Mouse (Mus musculus): ENCODE measurements at regions not wholly inside any gene's neighbourhood (a gene's known extent, or its start where the extent isn't known, plus 50 kb on each side); places are given as distances from the start of the nearest gene placed in this dataset.

DNA sequence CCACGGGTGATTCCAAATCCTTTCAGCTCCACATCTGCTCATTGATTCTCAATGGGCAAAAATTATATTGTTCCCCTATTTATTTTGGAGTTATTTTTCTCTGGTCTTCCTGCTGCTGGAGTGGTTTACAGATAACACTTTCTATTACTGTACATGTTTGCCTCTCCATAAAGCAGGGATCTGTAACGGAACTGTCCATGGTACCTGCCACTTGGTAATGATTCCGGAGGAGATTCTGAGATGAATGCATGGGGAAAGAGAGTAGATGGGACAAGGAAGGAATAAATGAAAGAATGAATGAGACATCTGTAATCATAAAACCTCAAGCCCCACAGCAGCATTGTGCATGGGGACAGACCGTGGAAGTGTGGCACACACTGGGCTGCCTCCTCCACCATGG, 1929.8 kb upstream of the Lrrc6 start:
- H3K27me3 ChIP-seq = peaks cover 15% of the 10 kb centered on the region; the same call in 1 of the 2 replicates
- no peak for ATAC-seq (replicated peaks; ENCODE audit: low FRiP score)
- H3K27ac ChIP-seq = no peak overlapping the region
- WGBS = 68% methylated on average over 4 of the region's 4 CpGs
- H3K9ac ChIP-seq = no peak overlapping the region
- H3K4me2 ChIP-seq = no peak overlapping the region
- no peaks in the 10 kb centered on the region for H3K36me3 ChIP-seq
- no peaks in the 10 kb centered on the region for H3K9me3 ChIP-seq (replicated peaks)
- no peaks in the 10 kb centered on the region for H3K4me1 ChIP-seq
- H3K4me3 ChIP-seq (replicated peaks) = no peak overlapping the region

DNA sequence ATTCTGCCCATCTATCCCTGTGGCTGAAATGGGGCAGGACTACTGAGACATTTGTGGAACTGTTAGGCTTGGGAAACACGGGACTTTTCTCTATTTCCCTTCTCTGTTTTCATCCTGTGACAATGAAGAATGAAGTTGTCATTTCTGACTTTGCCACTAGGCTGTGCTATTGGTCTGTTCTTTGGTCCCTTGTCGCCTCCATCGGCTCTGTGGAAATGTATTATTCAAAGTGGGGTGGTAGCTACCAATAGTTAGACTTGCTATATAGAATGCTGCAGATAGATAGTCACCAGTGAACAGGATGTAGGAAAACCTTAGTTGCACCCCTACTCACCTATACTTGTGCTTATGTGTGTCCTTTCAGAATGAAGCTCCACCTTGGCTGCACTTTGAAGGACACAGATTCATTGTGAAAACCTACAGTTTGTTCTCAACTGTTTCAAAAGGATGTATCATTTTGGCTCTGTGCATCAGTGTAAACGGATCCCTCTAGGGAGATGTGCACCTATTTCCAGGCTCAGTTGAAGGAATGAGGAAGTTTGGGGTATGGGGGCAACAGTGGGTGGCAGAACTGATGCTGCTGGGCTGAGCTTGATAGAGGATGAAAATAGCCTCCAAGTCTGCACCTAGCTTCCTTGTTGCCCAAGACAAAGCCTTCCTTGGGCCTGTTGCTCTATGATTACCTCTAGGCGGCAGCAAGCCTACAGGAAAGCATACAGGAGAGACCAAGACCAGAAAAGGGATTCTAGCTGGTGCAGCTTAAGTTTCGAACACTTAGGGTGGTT, 1927.9 kb upstream of the Lrrc6 start:
- Histone ChIP-seq H3K4me1 (no peaks in the 10 kb centered on the region), H3K9ac (no peak overlapping the region), H3K4me3 (replicated peaks) (no peak overlapping the region), H3K27me3 (peaks cover 15% of the 10 kb centered on the region; the same call in 1 of the 2 replicates), H3K4me2 (no peak overlapping the region), H3K36me3 (no peaks in the 10 kb centered on the region), H3K27ac (no peak overlapping the region), H3K9me3 (replicated peaks) (no peaks in the 10 kb centered on the region)
- no peak for ATAC-seq (replicated peaks; ENCODE audit: low FRiP score)
- WGBS = 20% methylated on average over 6 of the region's 6 CpGs

- Histone ChIP-seq H3K4me3 (replicated peaks) (no peak overlapping the region), H3K27ac (no peak overlapping the region), H3K27me3 (no peaks in the 10 kb centered on the region), H3K4me1 (no peaks in the 10 kb centered on the region), H3K4me2 (no peak overlapping the region), H3K36me3 (no peaks in the 10 kb centered on the region), H3K9ac (no peak overlapping the region), H3K9me3 (replicated peaks) (no peaks in the 10 kb centered on the region)
- ATAC-seq (replicated peaks; ENCODE audit: low FRiP score) = no peak
- WGBS = 21% methylated on average over 1 of the region's 1 CpGs
Observed at GRCm38 (mm10) chr15:68417142-68417541, 1916.4 kb upstream of the Lrrc6 start.

GRCm38 (mm10) chr15:68415401-68415925, 1914.8 kb upstream of the Lrrc6 start:
- Histone ChIP-seq H3K9ac (no peak overlapping the region), H3K4me2 (no peak overlapping the region), H3K27ac (no peak overlapping the region), H3K27me3 (no peaks in the 10 kb centered on the region), H3K9me3 (replicated peaks) (no peaks in the 10 kb centered on the region), H3K36me3 (no peaks in the 10 kb centered on the region), H3K4me3 (replicated peaks) (no peak overlapping the region), H3K4me1 (no peaks in the 10 kb centered on the region)
- WGBS = 16% methylated on average over 3 of the region's 3 CpGs
- no peak for ATAC-seq (replicated peaks; ENCODE audit: low FRiP score)

GRCm38 (mm10) chr15:68414047-68414446, 1913.3 kb upstream of the Lrrc6 start:
- Histone ChIP-seq H3K4me3 (replicated peaks) (no peak overlapping the region), H3K9me3 (replicated peaks) (no peaks in the 10 kb centered on the region), H3K36me3 (no peaks in the 10 kb centered on the region), H3K9ac (no peak overlapping the region), H3K4me1 (no peaks in the 10 kb centered on the region), H3K27me3 (no peaks in the 10 kb centered on the region), H3K27ac (no peak overlapping the region), H3K4me2 (no peak overlapping the region)
- ATAC-seq (replicated peaks; ENCODE audit: low FRiP score) = no peak
- 69% methylated on average over 4 of the region's 4 CpGs for WGBS

DNA sequence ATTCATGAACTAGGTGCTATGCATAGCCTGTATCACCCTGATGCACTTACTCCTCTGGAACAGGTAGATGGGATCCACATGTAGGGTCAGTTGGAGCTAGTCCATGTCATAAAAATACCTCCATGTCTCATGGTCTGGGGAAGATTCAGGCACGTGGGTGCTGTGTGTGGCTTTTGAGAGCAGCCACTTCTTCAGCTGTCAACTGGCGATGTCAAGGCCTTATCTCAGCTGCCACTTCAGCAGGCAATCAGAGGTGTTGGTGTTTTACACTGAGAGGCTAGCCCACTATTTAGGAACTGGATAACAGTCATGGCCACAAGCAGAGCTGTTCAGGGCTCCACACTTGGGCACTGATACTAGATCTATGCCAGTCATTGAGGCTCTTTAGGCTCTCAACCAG, 1912.0 kb upstream of the Lrrc6 start:
- no peaks in the 10 kb centered on the region for H3K9me3 ChIP-seq (replicated peaks)
- WGBS = 81% methylated on average over 2 of the region's 2 CpGs
- no peaks in the 10 kb centered on the region for H3K27me3 ChIP-seq
- no peak overlapping the region for H3K4me3 ChIP-seq (replicated peaks)
- H3K4me1 ChIP-seq = no peaks in the 10 kb centered on the region
- H3K27ac ChIP-seq = no peak overlapping the region
- no peak for ATAC-seq (replicated peaks; ENCODE audit: low FRiP score)
- no peak overlapping the region for H3K9ac ChIP-seq
- H3K36me3 ChIP-seq = no peaks in the 10 kb centered on the region
- H3K4me2 ChIP-seq = no peak overlapping the region

DNA sequence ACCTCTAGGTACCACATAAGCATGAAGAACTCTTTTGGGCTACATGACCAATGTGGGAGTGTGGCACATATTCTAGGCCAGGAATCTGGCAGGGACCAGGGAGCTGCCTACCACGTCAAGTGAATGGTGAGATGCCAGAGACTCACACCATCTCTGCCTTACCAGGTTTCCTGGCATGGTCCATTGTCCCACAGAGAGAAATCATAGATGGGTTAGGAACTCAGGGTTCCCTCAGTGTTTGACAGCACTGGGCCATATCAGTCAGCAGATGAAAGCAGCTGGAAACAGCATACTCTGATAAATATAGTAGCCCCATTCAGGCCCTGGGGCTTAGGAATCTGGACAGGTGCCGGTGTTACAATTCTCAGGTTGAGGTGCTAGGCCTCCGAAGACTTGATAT, 1911.4 kb upstream of the Lrrc6 start:
- Histone ChIP-seq H3K4me1 (no peaks in the 10 kb centered on the region), H3K9me3 (replicated peaks) (no peaks in the 10 kb centered on the region), H3K4me2 (no peak overlapping the region), H3K9ac (no peak overlapping the region), H3K36me3 (no peaks in the 10 kb centered on the region), H3K4me3 (replicated peaks) (no peak overlapping the region), H3K27me3 (no peaks in the 10 kb centered on the region), H3K27ac (no peak overlapping the region)
- no peak for ATAC-seq (replicated peaks; ENCODE audit: low FRiP score)
- WGBS = 90% methylated on average over 3 of the region's 3 CpGs

DNA sequence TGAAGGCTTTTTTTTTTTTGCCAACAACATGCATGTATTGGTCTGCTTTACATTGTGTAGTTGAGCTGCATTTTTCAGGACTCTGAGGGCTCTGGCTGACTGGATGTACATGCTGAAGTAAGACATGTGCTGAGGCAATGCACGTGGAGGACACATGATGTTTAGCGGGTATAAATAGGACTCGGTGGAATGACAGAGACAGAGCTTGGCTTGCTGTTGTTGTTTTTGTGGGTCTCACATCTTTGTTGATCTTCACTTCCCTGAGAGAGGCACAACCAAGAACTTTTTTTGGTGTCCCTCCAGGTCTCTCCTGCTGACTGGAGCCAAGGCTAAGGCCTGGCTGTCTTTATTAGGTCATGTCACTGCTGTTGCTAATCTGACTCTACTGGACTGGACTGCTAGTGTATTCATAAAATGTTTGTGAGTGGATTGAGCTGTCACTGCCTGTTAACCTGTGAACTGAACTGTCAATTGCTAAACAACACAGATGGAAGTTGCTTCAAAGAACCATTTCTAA, 1902.9 kb upstream of the Lrrc6 start:
- no peaks in the 10 kb centered on the region for H3K36me3 ChIP-seq
- H3K4me3 ChIP-seq (replicated peaks) = no peak overlapping the region
- H3K27ac ChIP-seq = no peak overlapping the region
- H3K27me3 ChIP-seq = no peaks in the 10 kb centered on the region
- H3K9me3 ChIP-seq (replicated peaks) = no peaks in the 10 kb centered on the region
- 89% methylated on average over 3 of the region's 3 CpGs for WGBS
- H3K9ac ChIP-seq = no peak overlapping the region
- H3K4me2 ChIP-seq = no peak overlapping the region
- no peak for ATAC-seq (replicated peaks; ENCODE audit: low FRiP score)
- no peaks in the 10 kb centered on the region for H3K4me1 ChIP-seq

DNA sequence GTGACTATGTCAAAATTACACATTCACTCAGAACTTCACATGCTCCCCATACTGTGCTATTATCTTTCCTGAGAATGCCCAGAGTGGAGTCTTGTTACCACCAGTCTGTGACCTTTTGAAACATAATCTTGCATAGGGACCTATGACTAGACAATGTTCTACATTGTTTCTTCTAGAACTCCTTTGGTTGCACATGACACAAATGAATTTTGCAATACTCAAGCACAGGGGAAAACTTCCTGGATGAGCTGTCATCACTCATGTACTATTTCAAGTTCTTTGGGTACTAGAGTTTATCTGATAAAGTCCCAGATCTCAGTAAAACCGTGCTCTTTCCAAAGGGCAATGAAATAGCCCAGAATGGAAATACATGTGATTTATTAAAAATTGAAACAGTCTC, 1901.0 kb upstream of the Lrrc6 start:
- no peaks in the 10 kb centered on the region for H3K36me3 ChIP-seq

GRCm38 (mm10) chr15:68401006-68401405, 1900.3 kb upstream of the Lrrc6 start:
- Histone ChIP-seq H3K4me2 (no peak overlapping the region), H3K9me3 (replicated peaks) (no peaks in the 10 kb centered on the region), H3K27me3 (no peaks in the 10 kb centered on the region), H3K27ac (no peak overlapping the region), H3K9ac (no peak overlapping the region), H3K36me3 (no peaks in the 10 kb centered on the region), H3K4me3 (replicated peaks) (no peak overlapping the region), H3K4me1 (no peaks in the 10 kb centered on the region)
- no peak for ATAC-seq (replicated peaks; ENCODE audit: low FRiP score)
- 88% methylated on average over 4 of the region's 4 CpGs for WGBS

More for the DNA sequence above, 1901.0 kb upstream of the Lrrc6 start:
- WGBS = 46% methylated on average over 1 of the region's 1 CpGs
- Histone ChIP-seq H3K9me3 (replicated peaks) (no peaks in the 10 kb centered on the region), H3K4me2 (no peak overlapping the region), H3K4me3 (replicated peaks) (no peak overlapping the region), H3K27ac (no peak overlapping the region), H3K27me3 (no peaks in the 10 kb centered on the region), H3K9ac (no peak overlapping the region), H3K4me1 (no peaks in the 10 kb centered on the region)
- ATAC-seq (replicated peaks; ENCODE audit: low FRiP score) = no peak

DNA sequence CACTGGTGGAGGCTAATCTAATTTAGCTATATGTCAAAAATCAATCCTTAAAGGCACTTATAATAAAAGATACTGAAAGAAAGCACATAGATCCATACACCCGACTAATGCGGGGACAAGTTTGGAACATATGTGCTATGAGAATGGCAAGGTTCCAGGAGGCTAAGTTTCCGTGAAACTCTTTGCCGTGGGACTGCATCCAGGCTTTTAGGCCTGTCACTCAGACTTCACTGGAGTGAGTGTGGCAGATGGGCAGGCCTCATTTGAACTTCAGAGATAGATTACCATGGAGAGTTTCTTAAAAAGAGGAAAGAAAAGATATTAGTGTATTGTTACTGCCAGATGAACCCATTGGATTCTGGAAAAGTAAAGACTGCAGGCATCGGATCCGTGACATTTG, 1895.9 kb upstream of the Lrrc6 start:
- 94% methylated on average over 6 of the region's 6 CpGs for WGBS

GRCm38 (mm10) chr15:68394749-68395148, 1894.0 kb upstream of the Lrrc6 start:
- Histone ChIP-seq H3K4me2 (no peak overlapping the region), H3K27me3 (no peaks in the 10 kb centered on the region), H3K9ac (no peak overlapping the region), H3K27ac (no peak overlapping the region), H3K36me3 (no peaks in the 10 kb centered on the region), H3K9me3 (replicated peaks) (no peaks in the 10 kb centered on the region), H3K4me3 (replicated peaks) (no peak overlapping the region), H3K4me1 (no peaks in the 10 kb centered on the region)
- WGBS = 37% methylated on average over 1 of the region's 1 CpGs
- no peak; the same call in 1 of the 2 replicates for ATAC-seq (replicated peaks; ENCODE audit: low FRiP score)

More for the DNA sequence above, 1895.9 kb upstream of the Lrrc6 start:
- ATAC-seq (replicated peaks; ENCODE audit: low FRiP score) = no peak
- H3K27ac ChIP-seq = no peak overlapping the region
- no peaks in the 10 kb centered on the region for H3K9me3 ChIP-seq (replicated peaks)
- no peak overlapping the region for H3K9ac ChIP-seq
- H3K4me1 ChIP-seq = no peaks in the 10 kb centered on the region
- no peaks in the 10 kb centered on the region for H3K27me3 ChIP-seq
- no peaks in the 10 kb centered on the region for H3K36me3 ChIP-seq
- H3K4me3 ChIP-seq (replicated peaks) = no peak overlapping the region
- no peak overlapping the region for H3K4me2 ChIP-seq

Data from kidney, embryonic 15.5 days (tissue).